ENCODE assay signal across 16 mouse cellular contexts in genomic region chr13:103841287-103842201, GRCm38 (mm10).
A peak's percentile ranks its signal among the peaks of the same experiment; 100 is the strongest.
DNase-seq lines count a peak whose midpoint lies in the region; ATAC-seq and TF ChIP-seq lines count a peak whose summit lies in the region.
"Had no signal": no experiment of that assay in that cellular context is flagged by ENCODE, and none has a peak within 500 bp of the region (broad histone marks: within the 10 kb centered on the region; RNA-seq: fewer than 3 reads in every experiment).

No protein-coding gene starts in this region.

- 66% methylated on average over 5 of the region's 5 CpGs for WGBS in kidney, adult 2 months
- WGBS in neural tube, embryonic 15.5 days: 93% methylated on average over 5 of the region's 5 CpGs

- H3K4me2 ChIP-seq in neural tube, embryonic 15.5 days: no peak overlapping the region
- H3K4me2 ChIP-seq: embryonic facial prominence, embryonic 15.5 days; limb, embryonic 13.5 days had no signal

- no peak overlapping the region for H3K27ac ChIP-seq in kidney, adult 2 months (ENCODE audit: insufficient read depth, low read depth, low read length)
- H3K27ac ChIP-seq in neural tube, embryonic 15.5 days (replicated peaks): no peak overlapping the region
- H3K27ac ChIP-seq: embryonic facial prominence, embryonic 15.5 days; hindbrain, postnatal 0 days; limb, embryonic 13.5 days had no signal

- TF ChIP-seq CTCF in kidney, adult 2 months (conservative IDR thresholded peaks at IDR 0.05; ENCODE audit: insufficient read depth, insufficient read length, low read depth, low read length): no peak
- TF ChIP-seq CTCF in G1E (IDR thresholded peaks at IDR 0.05; ENCODE audit: low read depth, low read length): no peak

- TF ChIP-seq POLR2A in kidney, adult 2 months (IDR thresholded peaks at IDR 0.05; ENCODE audit: low read depth, low read length): no peak

- DNase-seq in kidney, adult 2 months: peak; percentile 22
- DNase-seq in kidney, adult 8-10 months: no peak
- no peak for DNase-seq in G1E (ENCODE audit: low spot score)
- DNase-seq in thymus, adult 18-20 months: no peak
- DNase-seq: adrenal gland, postnatal 25 days; heart, adult 11 months; kidney, postnatal 14 days; lung, postnatal 10 days; thymus, postnatal 4 days had no signal

- no peak overlapping the region for H3K4me3 ChIP-seq in kidney, adult 2 months (ENCODE audit: insufficient read depth, low read depth, low read length)
- H3K4me3 ChIP-seq in G1E (ENCODE audit: low read depth, low read length): no peak overlapping the region
- no peak overlapping the region for H3K4me3 ChIP-seq in neural tube, embryonic 15.5 days (replicated peaks)
- H3K4me3 ChIP-seq: embryonic facial prominence, embryonic 15.5 days; limb, embryonic 13.5 days had no signal

- peaks cover 10% of the 10 kb centered on the region; the same call in 1 of the 2 replicates for H3K36me3 ChIP-seq in kidney, adult 2 months (ENCODE audit: control insufficient read depth, insufficient read depth, low read length)
- H3K36me3 ChIP-seq in G1E (replicated peaks): peaks cover 58% of the 10 kb centered on the region
- peaks cover 43% of the 10 kb centered on the region for H3K36me3 ChIP-seq in neural tube, embryonic 15.5 days

- H3K9me3 ChIP-seq in G1E (replicated peaks): no peaks in the 10 kb centered on the region
- H3K9me3 ChIP-seq in neural tube, embryonic 15.5 days (replicated peaks): no peaks in the 10 kb centered on the region
- H3K9me3 ChIP-seq: embryonic facial prominence, embryonic 15.5 days; limb, embryonic 13.5 days had no signal

- no peaks in the 10 kb centered on the region for H3K4me1 ChIP-seq in kidney, adult 2 months (ENCODE audit: control insufficient read depth, insufficient read depth, low read length)
- H3K4me1 ChIP-seq in G1E (ENCODE audit: insufficient read depth, low read depth, low read length): peaks cover 11% of the 10 kb centered on the region
- H3K4me1 ChIP-seq in neural tube, embryonic 15.5 days: no peaks in the 10 kb centered on the region
- H3K4me1 ChIP-seq: embryonic facial prominence, embryonic 15.5 days; limb, embryonic 13.5 days had no signal

- ATAC-seq in G1E (ENCODE audit: extremely low read depth, insufficient number of reproducible peaks, low FRiP score, poor library complexity, severe bottlenecking): peak; percentile 87
- ATAC-seq in erythroblast, adult 5-6 weeks (replicated peaks; ENCODE audit: low FRiP score, poor library complexity, severe bottlenecking): 0 out of 2 replicates have a peak, but pooled peaks have one; percentile 43
- ATAC-seq in megakaryocyte-erythroid progenitor cell, adult 5-6 weeks (replicated peaks; ENCODE audit: low FRiP score, low TSS enrichment, poor library complexity, severe bottlenecking): peak; percentile 87
- ATAC-seq in neural tube, embryonic 15.5 days (ENCODE audit: low FRiP score): no peak
- ATAC-seq: hindbrain, postnatal 0 days; midbrain, embryonic 16.5 days had no signal

- H3K27me3 ChIP-seq in kidney, adult 2 months (replicated peaks; ENCODE audit: control insufficient read depth, insufficient read depth, low read length): no peaks in the 10 kb centered on the region
- no peaks in the 10 kb centered on the region for H3K27me3 ChIP-seq in G1E (ENCODE audit: insufficient read depth, low read length)
- no peaks in the 10 kb centered on the region for H3K27me3 ChIP-seq in neural tube, embryonic 15.5 days (replicated peaks)
- H3K27me3 ChIP-seq: embryonic facial prominence, embryonic 15.5 days; limb, embryonic 13.5 days had no signal

- H3K9ac ChIP-seq in neural tube, embryonic 15.5 days (replicated peaks): no peak overlapping the region
- H3K9ac ChIP-seq: embryonic facial prominence, embryonic 15.5 days; limb, embryonic 13.5 days had no signal
